Mouse (Mus musculus): ENCODE data around the gene Cdhr2. TPM values are rescaled to one million over a fixed set of nuclear protein-coding genes. Genes with fewer than 3 reads are reported as not detected.

Cdhr2 gene
- total RNA-seq, 2 experiments from 2014 or later, result not detected

GRCm38 (mm10) chr13:54691737-54692136, 9.5 kb upstream of the Cdhr2 start:
- no peak for ATAC-seq (replicated peaks; ENCODE audit: low FRiP score, low TSS enrichment, poor library complexity, severe bottlenecking)

- 0 out of 2 replicates have a peak, but pooled peaks have one; percentile 1 for ATAC-seq (replicated peaks; ENCODE audit: low FRiP score, low TSS enrichment, poor library complexity, severe bottlenecking)
Measured at GRCm38 (mm10) chr13:54692711-54693557, 8.3 kb upstream of the Cdhr2 start.

DNA sequence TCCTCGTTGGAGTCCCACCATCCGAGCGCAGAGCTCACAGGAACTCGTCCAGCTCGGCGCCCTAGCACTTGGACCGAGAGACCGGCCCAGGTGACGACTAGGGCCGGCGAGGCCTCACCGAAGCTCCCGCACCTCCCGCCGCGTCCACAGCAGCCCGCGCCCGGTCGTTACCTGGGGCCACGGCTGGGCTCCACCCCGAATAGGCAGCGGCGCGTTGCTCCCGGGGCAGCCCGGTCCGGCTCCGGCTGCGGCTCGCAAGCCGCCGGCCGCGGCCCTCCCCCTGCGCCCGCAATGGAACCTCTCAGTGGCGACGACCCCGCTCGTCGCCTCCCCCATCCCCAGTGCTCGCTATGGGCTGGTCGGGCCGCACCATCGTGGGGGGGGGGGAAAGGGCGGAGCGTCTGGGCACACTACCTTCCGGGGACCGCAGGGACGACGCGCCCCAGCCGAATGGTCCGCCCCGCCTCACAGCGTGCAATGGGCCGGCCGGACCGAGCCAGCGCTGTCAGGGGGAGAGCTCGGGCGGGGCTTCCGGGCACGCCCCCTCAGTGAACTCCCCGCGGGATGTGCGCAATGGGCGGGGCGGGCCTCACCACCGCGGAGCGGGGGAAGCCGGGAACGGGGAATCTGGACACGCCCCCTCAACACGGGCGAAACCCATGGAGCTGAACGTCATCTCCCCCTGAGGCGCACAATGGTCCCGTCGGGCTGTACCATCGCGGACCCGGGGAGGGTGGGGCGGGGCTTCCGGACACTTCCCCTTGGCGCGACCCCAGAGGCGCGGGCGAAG, 7.5 kb upstream of the Cdhr2 start, which contains the start of gene Rnf44:
Gene Rnf44 (minus strand): TSS at position 350 of the 790 bp plus-strand sequence.
- ATAC-seq (replicated peaks; ENCODE audit: low FRiP score, low TSS enrichment, poor library complexity, severe bottlenecking), result peak; percentile 94

GRCm38 (mm10) chr13:54694348-54695060, 6.8 kb upstream of the Cdhr2 start:
- ATAC-seq (replicated peaks; ENCODE audit: low FRiP score, low TSS enrichment, poor library complexity, severe bottlenecking), result peak; percentile 70

GRCm38 (mm10) chr13:54695479-54696230, 5.6 kb upstream of the Cdhr2 start:
- no peak for ATAC-seq (replicated peaks; ENCODE audit: low FRiP score, low TSS enrichment, poor library complexity, severe bottlenecking)

DNA sequence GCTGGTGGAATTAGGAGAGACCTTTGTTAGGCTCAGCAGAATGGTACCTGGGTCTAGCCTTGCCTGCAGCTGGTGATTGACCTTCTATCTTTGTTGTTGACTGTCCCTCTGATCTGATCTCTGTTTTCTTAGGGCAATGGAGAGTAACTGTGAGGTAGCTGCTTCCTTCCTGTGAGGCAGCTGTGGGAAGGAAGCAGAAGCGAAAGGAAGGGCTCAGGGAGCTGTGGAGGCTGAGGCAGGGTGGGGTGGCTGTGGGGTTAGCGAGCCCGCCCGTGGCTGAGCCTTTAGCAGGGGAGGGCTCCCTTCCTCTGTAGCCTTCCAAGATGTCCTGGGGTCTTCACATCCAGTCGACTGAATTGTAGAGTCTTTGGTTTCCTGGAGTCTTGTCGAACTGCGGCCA, 1.2 kb downstream of the Cdhr2 start:
- ATAC-seq (replicated peaks; ENCODE audit: low FRiP score, low TSS enrichment, poor library complexity, severe bottlenecking), result no peak

DNA sequence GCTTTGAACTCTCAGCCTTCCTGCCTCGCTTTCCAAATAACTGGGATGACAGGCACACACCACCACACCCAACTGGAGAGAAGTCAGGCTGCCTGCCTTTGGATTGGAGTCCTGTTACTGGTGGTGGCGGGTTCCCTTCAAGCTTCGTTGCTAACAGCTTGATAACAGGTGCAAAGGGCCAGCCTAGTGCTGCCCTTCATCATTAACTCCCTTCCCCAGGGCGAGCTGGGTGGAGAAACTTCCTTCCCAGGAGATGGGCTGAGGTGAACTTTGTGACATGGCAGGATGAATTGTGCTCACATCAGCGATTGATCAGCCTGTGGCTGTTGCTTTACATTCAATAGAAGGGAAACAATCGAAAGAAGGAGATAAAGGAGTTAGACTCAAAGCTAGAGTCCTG, 3.6 kb downstream of the Cdhr2 start:
- no peak for ATAC-seq (replicated peaks; ENCODE audit: low FRiP score, low TSS enrichment, poor library complexity, severe bottlenecking)

DNA sequence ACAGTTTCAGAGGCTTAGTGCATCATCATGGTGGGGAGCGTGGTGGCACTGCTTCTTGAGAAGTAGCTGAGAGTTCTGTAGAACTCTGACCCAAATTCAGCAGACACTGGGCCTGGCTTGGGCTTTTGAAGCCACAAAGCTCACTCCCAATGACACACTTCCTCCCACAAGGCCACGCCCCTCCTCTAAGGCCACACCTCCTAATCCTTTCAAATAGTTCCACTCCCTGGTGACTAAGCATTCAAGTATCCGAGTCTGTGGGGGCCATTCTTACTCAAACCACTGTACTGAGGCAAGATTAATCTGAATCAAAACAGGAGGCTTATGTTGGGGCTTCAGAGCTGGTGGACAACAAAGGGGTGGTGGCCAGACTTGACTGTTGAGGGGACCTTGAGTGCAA, 9.6 kb downstream of the Cdhr2 start:
- no peak for ATAC-seq (replicated peaks; ENCODE audit: low FRiP score, low TSS enrichment, poor library complexity, severe bottlenecking)

DNA sequence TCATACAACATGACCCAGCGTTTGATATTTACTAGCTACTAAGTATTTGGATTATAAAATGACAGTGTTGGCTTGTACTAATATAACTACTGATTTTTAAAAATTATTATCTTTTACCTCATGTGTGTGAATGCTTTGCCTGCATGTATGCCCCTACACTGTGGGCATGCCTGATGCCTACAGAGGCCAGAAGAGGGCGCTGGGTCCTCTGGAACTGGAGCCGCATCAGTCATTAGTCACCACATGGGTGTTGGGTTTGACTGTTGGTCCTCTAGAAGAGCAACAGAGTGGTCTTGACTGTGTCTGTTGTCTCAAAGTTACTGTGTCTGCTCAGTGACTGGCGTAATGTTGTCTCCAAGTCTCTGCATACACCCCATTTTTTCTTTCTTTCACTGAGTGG, 13.1 kb downstream of the Cdhr2 start:
- ATAC-seq (replicated peaks; ENCODE audit: low FRiP score, low TSS enrichment, poor library complexity, severe bottlenecking), result no peak

DNA sequence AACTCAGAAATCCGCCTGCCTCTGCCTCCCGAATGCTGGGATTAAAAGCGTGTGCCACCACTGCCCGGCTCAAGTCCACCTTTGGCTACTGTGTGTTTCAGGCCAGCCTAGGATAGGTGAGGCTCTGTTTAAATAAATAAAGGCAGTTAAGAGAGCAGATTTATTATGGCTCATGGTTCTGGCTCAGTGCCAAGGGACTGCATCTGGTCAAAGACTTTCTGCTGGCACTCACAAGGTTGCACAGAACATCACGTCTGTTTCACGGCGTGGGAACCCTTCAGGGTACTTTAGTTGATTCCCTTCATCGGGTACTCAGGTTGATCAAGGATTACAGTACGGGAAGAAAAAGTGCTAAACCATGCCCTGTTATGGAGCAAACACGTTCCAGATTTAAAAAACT, 13.7 kb downstream of the Cdhr2 start:
- no peak for ATAC-seq (replicated peaks; ENCODE audit: low FRiP score, low TSS enrichment, poor library complexity, severe bottlenecking)

GRCm38 (mm10) chr13:54716916-54717315, 15.7 kb downstream of the Cdhr2 start:
- no peak for ATAC-seq (replicated peaks; ENCODE audit: low FRiP score, low TSS enrichment, poor library complexity, severe bottlenecking)

DNA sequence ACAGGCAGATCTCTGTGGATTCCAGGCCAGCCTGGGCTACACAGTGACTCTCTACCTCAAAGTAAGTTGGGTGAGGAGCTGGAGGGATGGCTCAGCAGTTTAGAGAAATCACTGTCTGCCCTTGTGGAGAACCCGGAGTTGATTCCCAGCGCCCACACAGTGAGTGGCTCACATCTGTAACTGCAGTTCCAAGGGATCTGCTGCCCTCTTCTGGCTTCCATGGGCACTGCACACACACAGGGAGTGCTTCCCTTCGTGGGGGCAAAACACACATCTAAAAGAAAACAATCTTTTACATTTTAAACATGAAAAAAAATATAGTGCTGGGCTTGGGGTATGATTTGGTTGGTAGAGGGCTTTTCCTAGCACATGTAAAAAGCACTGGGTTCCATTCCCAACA, 21.9 kb downstream of the Cdhr2 start:
- ATAC-seq (replicated peaks; ENCODE audit: low FRiP score, low TSS enrichment, poor library complexity, severe bottlenecking), result no peak

DNA sequence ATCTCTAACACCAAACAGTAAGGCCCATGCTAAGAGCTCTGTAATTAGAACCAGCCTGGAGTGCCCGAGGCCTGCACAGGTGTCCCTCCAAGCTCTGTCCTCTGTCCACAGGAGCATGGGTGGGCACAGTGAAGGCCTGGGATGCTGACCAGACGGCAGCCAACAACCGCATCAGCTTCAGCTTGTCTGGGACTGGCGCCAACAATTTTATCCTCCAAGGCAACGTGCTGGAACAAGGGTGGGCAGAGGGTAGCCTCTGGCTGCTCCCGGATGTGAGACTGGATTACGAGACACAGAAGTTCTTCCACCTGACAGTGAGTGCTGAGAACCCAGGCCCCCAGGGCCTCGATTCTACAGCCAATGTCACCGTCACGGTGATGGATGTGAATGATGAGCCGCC, 24.9 kb downstream of the Cdhr2 start:
- ATAC-seq (replicated peaks; ENCODE audit: low FRiP score, low TSS enrichment, poor library complexity, severe bottlenecking), result no peak

GRCm38 (mm10) chr13:54736931-54737330, 35.7 kb downstream of the Cdhr2 start:
- ATAC-seq (replicated peaks; ENCODE audit: low FRiP score, low TSS enrichment, poor library complexity, severe bottlenecking), result no peak

GRCm38 (mm10) chr13:54737488-54738212, 36.4 kb downstream of the Cdhr2 start:
- ATAC-seq (replicated peaks; ENCODE audit: low FRiP score, low TSS enrichment, poor library complexity, severe bottlenecking), result no peak

- ATAC-seq (replicated peaks; ENCODE audit: low FRiP score, low TSS enrichment, poor library complexity, severe bottlenecking), result no peak
Measured at GRCm38 (mm10) chr13:54738213-54738601, 36.9 kb downstream of the Cdhr2 start.

DNA sequence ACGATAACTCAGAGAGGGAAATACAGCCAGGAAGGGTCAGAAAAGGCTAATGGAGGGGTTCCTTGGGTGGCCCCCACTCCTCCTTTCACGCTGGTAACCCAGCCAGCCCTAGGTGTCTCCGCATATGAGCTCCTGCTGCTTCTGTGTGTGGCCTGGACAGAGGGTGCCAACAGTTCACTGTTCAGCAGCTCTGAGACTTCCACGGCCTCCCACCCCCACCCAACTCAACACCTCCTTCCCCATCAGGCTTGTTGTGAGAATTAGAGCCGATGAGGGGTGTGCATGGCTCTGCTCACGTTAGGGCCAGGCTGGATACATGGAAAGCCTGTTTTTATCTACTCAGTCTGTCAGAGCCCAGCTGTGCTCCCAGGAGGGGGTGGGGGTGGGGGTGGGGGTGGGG, 44.8 kb downstream of the Cdhr2 start:
- no peak for ATAC-seq (replicated peaks; ENCODE audit: low FRiP score, low TSS enrichment, poor library complexity, severe bottlenecking)

DNA sequence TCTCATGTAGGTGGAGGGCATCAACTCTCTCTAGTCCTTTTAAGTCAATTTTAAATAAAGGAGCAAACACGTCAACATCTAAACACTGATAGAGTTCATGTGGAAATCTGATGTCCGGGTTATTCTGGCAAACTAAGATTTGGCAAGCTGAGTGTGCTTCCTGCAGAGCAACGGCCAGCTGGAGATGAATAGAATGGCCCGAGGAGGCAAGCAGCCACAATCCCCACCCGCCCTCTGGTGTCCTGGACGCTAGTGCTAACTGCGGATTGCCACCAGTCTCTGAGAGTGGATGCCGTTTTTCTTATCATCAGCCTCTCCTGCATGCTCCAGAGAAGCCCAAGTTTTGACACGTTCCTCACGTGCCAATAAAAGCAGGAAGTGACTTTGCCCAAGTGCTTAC, 45.6 kb downstream of the Cdhr2 start:
- no peak for ATAC-seq (replicated peaks; ENCODE audit: low FRiP score, low TSS enrichment, poor library complexity, severe bottlenecking)

DNA sequence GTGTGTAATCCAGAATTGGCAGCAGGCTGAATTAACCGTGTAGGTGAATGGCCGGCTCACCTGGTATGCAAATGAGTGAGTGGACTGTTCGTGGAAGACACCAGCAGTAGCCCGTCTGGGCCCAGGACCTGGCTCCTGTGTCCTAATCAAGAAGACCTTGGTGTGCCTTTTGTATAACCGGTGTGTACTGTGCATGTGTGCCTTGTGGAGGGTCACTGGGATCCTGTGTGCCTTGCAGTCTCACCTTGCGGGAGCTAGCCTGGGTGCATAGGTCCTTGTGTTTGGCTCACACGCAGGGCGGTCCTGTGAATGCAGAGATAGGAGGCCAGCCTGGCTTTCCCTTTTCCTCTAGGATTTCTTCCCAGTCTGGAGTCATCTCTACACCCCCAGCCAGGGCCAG, 46.9 kb downstream of the Cdhr2 start:
- ATAC-seq (replicated peaks; ENCODE audit: low FRiP score, low TSS enrichment, poor library complexity, severe bottlenecking), result no peak

Data from megakaryocyte-erythroid progenitor cell, adult 5-6 weeks (primary cell).